Mouse (Mus musculus): Measurements from ENCODE around the gene Tekt1. TPM values are rescaled to one million over a fixed set of nuclear protein-coding genes. Genes with fewer than 3 reads are reported as not detected.
A peak's percentile ranks its signal among the peaks of the same experiment; 100 is the strongest.
"Not testable (repeated sequence)": the region's sequence is repeated elsewhere in the genome, so short reads cannot be mapped to it uniquely, and the experiment has no call there.

The Tekt1 gene
- polyA plus RNA-seq, 1 experiment = not detected

- Histone ChIP-seq H3K27ac (replicated peaks; ENCODE audit: low read depth, low read length) (no peak overlapping the region), H3K4me3 (ENCODE audit: insufficient read depth, low read depth, low read length) (no peak overlapping the region), H3K4me1 (ENCODE audit: control insufficient read depth, insufficient read depth, insufficient read length, low read length) (no peaks in the 10 kb centered on the region; the same call in 1 of the 2 replicates)
Observed at GRCm38 (mm10) chr11:72364526-72364925, 2.3 kb upstream of the Tekt1 start.

GRCm38 (mm10) chr11:72363523-72364240, 1.4 kb upstream of the Tekt1 start:
- Histone ChIP-seq H3K27ac (replicated peaks; ENCODE audit: low read depth, low read length) (no peak overlapping the region), H3K4me1 (ENCODE audit: control insufficient read depth, insufficient read depth, insufficient read length, low read length) (no peaks in the 10 kb centered on the region; the same call in 1 of the 2 replicates), H3K4me3 (ENCODE audit: insufficient read depth, low read depth, low read length) (no peak overlapping the region)

GRCm38 (mm10) chr11:72361385-72362346, 576 bp downstream of the Tekt1 start:
- Histone ChIP-seq H3K4me1 (ENCODE audit: control insufficient read depth, insufficient read depth, insufficient read length, low read length) (no peaks in the 10 kb centered on the region; the same call in 1 of the 2 replicates), H3K4me3 (ENCODE audit: insufficient read depth, low read depth, low read length) (peak overlapping the region; percentile 42), H3K27ac (replicated peaks; ENCODE audit: low read depth, low read length) (no peak overlapping the region)

- Histone ChIP-seq H3K4me3 (ENCODE audit: insufficient read depth, low read depth, low read length) (no peak overlapping the region), H3K27ac (replicated peaks; ENCODE audit: low read depth, low read length) (no peak overlapping the region), H3K4me1 (ENCODE audit: control insufficient read depth, insufficient read depth, insufficient read length, low read length) (no peaks in the 10 kb centered on the region)
Observed at GRCm38 (mm10) chr11:72354971-72355728, 7.1 kb downstream of the Tekt1 start.

- H3K4me1 ChIP-seq (ENCODE audit: control insufficient read depth, insufficient read depth, insufficient read length, low read length) = 0 out of 2 replicates have a peak, but pooled peaks cover 5% of the 10 kb centered on the region
- H3K4me3 ChIP-seq (ENCODE audit: insufficient read depth, low read depth, low read length) = no peak overlapping the region
- H3K27ac ChIP-seq (replicated peaks; ENCODE audit: low read depth, low read length) = no peak overlapping the region
Observed at GRCm38 (mm10) chr11:72353186-72353585, 9.1 kb downstream of the Tekt1 start.

GRCm38 (mm10) chr11:72352272-72352671, 10.0 kb downstream of the Tekt1 start:
- H3K4me3 ChIP-seq (ENCODE audit: insufficient read depth, low read depth, low read length) = no peak overlapping the region
- H3K4me1 ChIP-seq (ENCODE audit: control insufficient read depth, insufficient read depth, insufficient read length, low read length) = 0 out of 2 replicates have a peak, but pooled peaks cover 5% of the 10 kb centered on the region
- no peak overlapping the region for H3K27ac ChIP-seq (replicated peaks; ENCODE audit: low read depth, low read length)

- 0 out of 2 replicates have a peak, but pooled peaks cover 5% of the 10 kb centered on the region for H3K4me1 ChIP-seq (ENCODE audit: control insufficient read depth, insufficient read depth, insufficient read length, low read length)
- H3K27ac ChIP-seq (replicated peaks; ENCODE audit: low read depth, low read length) = no peak overlapping the region
- H3K4me3 ChIP-seq (ENCODE audit: insufficient read depth, low read depth, low read length) = no peak overlapping the region
Observed at GRCm38 (mm10) chr11:72349652-72350051, 12.6 kb downstream of the Tekt1 start.

- H3K27ac ChIP-seq (replicated peaks; ENCODE audit: low read depth, low read length) = no peak overlapping the region
- no peak overlapping the region for H3K4me3 ChIP-seq (ENCODE audit: insufficient read depth, low read depth, low read length)
- 0 out of 2 replicates have a peak, but pooled peaks cover 5% of the 10 kb centered on the region for H3K4me1 ChIP-seq (ENCODE audit: control insufficient read depth, insufficient read depth, insufficient read length, low read length)
Observed at GRCm38 (mm10) chr11:72349016-72349415, 13.2 kb downstream of the Tekt1 start.

- H3K27ac ChIP-seq (replicated peaks; ENCODE audit: low read depth, low read length) = no peak overlapping the region
- H3K4me1 ChIP-seq (ENCODE audit: control insufficient read depth, insufficient read depth, insufficient read length, low read length) = 0 out of 2 replicates have a peak, but pooled peaks cover 5% of the 10 kb centered on the region
Observed at GRCm38 (mm10) chr11:72348563-72348962, 13.7 kb downstream of the Tekt1 start.

GRCm38 (mm10) chr11:72344486-72344885, 17.8 kb downstream of the Tekt1 start:
- Histone ChIP-seq H3K4me1 (ENCODE audit: control insufficient read depth, insufficient read depth, insufficient read length, low read length) (0 out of 2 replicates have a peak, but pooled peaks cover 5% of the 10 kb centered on the region), H3K27ac (replicated peaks; ENCODE audit: low read depth, low read length) (no peak overlapping the region), H3K4me3 (ENCODE audit: insufficient read depth, low read depth, low read length) (no peak overlapping the region)

More at GRCm38 (mm10) chr11:72348563-72348962, 13.7 kb downstream of the Tekt1 start:
- H3K4me3 ChIP-seq (ENCODE audit: insufficient read depth, low read depth, low read length) = no peak overlapping the region

GRCm38 (mm10) chr11:72343904-72344303, 18.3 kb downstream of the Tekt1 start:
- H3K27ac ChIP-seq (replicated peaks; ENCODE audit: low read depth, low read length) = no peak overlapping the region
- H3K4me1 ChIP-seq (ENCODE audit: control insufficient read depth, insufficient read depth, insufficient read length, low read length) = 0 out of 2 replicates have a peak, but pooled peaks cover 4% of the 10 kb centered on the region
- H3K4me3 ChIP-seq (ENCODE audit: insufficient read depth, low read depth, low read length) = no peak overlapping the region

- not testable (repeated sequence) for H3K4me3 ChIP-seq (ENCODE audit: insufficient read depth, low read depth, low read length)
Observed at GRCm38 (mm10) chr11:72343238-72343625, 19.0 kb downstream of the Tekt1 start.

GRCm38 (mm10) chr11:72342549-72343237, 19.5 kb downstream of the Tekt1 start:
- Histone ChIP-seq H3K27ac (replicated peaks; ENCODE audit: low read depth, low read length) (no peak overlapping the region), H3K4me1 (ENCODE audit: control insufficient read depth, insufficient read depth, insufficient read length, low read length) (no peaks in the 10 kb centered on the region), H3K4me3 (ENCODE audit: insufficient read depth, low read depth, low read length) (no peak overlapping the region)

More at GRCm38 (mm10) chr11:72343238-72343625, 19.0 kb downstream of the Tekt1 start:
- not testable (repeated sequence) for H3K4me1 ChIP-seq (ENCODE audit: control insufficient read depth, insufficient read depth, insufficient read length, low read length); H3K27ac ChIP-seq (replicated peaks; ENCODE audit: low read depth, low read length)

- Histone ChIP-seq H3K4me3 (ENCODE audit: insufficient read depth, low read depth, low read length) (no peak overlapping the region), H3K4me1 (ENCODE audit: control insufficient read depth, insufficient read depth, insufficient read length, low read length) (no peaks in the 10 kb centered on the region), H3K27ac (replicated peaks; ENCODE audit: low read depth, low read length) (no peak overlapping the region)
Observed at GRCm38 (mm10) chr11:72339716-72340115, 22.5 kb downstream of the Tekt1 start.
